Mouse (Mus musculus) midbrain, embryonic 10.5 days (tissue): ENCODE measurements around the gene Slc25a20. TPM values are rescaled to one million over a fixed set of nuclear protein-coding genes. Genes with fewer than 3 reads are reported as not detected.
A peak's percentile ranks its signal among the peaks of the same experiment; 100 is the strongest.

Experiments
- DNase-seq: peaks from one replicate; pipeline ENCODE4 v3.0.0-alpha.2; 2017; ENCODE audit warnings: low spot score
- H3K27ac ChIP-seq: fragments of 300-500 bp; sonication (generic); replicated peaks from 2 replicates; pipeline ENCODE4 v1.5.1; 2016; ENCODE audit warnings: mild to moderate bottlenecking
- H3K27me3 ChIP-seq: fragments of 300-500 bp; sonication (generic); 2 replicates; pipeline ENCODE4 v1.6.1; 2016; ENCODE audit warnings: low read depth, mild to moderate bottlenecking; ENCODE audit not compliant: poor library complexity, severe bottlenecking
- H3K36me3 ChIP-seq: fragments of 300-500 bp; sonication (generic); 2 replicates; pipeline ENCODE4 v1.6.1; 2016; ENCODE audit warnings: mild to moderate bottlenecking, moderate library complexity
- H3K4me1 ChIP-seq: fragments of 300-500 bp; sonication (generic); 2 replicates; pipeline ENCODE4 v1.6.1; 2016
- H3K4me3 ChIP-seq: fragments of 300-500 bp; sonication (generic); 2 replicates; pipeline ENCODE4 v1.5.1; 2016; ENCODE audit warnings: mild to moderate bottlenecking, moderate library complexity
- H3K9me3 ChIP-seq: fragments of 300-500 bp; sonication (generic); replicated peaks from 2 replicates; pipeline ENCODE4 v1.6.1; 2016; ENCODE audit warnings: mild to moderate bottlenecking
- WGBS: fragments of 180-500 bp; shearing (Covaris S2); methylation state at CpG from one replicate; pipeline ENCODE4 v1.1.7; 2016; 5-methylcytosine and 5-hydroxymethylcytosine counted together
- polyA plus RNA-seq: library from polyadenylated mRNA; unstranded; fragments of >200 nt; fragmentation: Nextera tagmentation; extraction: Ambion mirVana; gene quantifications from 2 replicates; pipeline ENCODE4 v1.2.1, GENCODE M21; 2016

The Slc25a20 gene
- polyA plus RNA-seq: 34.5 and 36.2 TPM in 2 replicates

DNA sequence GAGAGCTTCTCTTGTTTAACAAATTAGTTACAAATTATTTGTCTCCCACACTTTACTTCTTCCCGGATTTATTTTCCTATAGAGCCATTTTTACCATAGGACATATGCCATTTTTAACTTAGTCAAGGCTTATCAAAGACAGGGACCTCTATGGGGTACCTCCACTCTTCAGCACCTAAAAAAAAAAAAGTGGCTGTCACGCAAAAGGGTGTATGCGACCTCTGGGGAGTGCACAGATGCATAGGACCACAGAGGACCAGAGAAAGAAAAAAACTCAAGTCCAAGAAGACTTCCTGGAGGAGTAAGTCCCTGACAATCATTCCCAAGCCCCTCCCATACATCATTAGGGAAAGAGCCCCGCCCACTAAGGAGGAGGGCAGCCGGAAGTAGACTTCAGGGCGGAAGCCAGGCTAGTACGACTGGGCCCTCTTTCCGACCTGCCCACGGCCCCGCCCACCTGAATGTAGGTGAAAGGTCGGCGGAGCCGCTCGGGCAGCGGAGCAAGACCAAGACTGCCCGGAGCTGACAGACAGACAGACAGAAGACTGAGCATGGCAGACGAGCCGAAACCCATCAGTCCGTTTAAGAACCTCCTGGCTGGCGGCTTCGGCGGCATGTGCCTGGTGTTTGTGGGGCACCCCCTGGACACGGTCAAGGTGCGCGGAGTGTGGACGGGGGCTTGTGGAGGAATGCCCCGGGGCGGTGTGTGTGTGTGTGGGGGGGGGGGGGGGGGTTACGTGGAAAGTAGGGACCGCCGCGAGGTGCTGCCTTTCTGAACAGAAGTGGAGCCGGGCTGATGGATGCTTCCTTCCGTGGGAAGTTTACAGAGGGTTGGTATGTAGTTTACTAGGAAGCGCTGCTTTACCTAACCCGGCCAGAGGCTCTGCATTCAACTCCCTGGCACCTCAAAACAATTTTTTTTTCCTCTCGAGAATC, at the start of gene Slc25a20:
TSS of gene Slc25a20 (plus strand) at position 412 of the 936 bp plus-strand sequence.
- no peaks in the 10 kb centered on the region for H3K9me3 ChIP-seq
- H3K36me3 ChIP-seq: no peaks in the 10 kb centered on the region
- peak within 1 kb of the TSS; percentile 71 for H3K4me3 ChIP-seq
- H3K27ac ChIP-seq: peak within 1 kb of the TSS; percentile 79
- DNase-seq: peak; percentile 80
- H3K27me3 ChIP-seq: no peaks in the 10 kb centered on the region
- peaks cover 18% of the 10 kb centered on the region for H3K4me1 ChIP-seq
- WGBS: 3% methylated on average over 36 of the region's 37 CpGs

DNA sequence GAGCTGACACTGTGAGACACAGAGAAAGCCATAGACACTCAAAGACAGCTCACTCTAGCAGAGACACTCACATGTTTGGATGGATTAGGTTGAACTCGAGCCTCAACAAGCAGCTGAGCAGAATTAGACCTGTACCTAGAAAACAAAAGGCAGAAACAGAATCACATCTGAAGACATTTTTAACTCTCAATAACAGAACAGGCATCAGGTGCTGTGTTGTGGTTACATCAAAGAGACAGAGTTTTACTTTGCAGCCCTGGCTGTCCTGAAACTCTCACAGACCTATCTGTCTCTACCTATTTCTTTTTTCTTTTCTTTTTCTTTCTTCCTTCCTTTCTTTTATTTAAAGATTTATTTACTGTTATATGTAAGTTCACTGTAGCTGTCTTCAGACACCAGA, 44.6 kb upstream of the Slc25a20 start:
- no peak for DNase-seq
- WGBS: 91% methylated on average over 1 of the region's 1 CpGs
- Histone ChIP-seq H3K9me3 (no peaks in the 10 kb centered on the region), H3K4me1 (no peaks in the 10 kb centered on the region), H3K27me3 (no peaks in the 10 kb centered on the region), H3K4me3 (no peak overlapping the region), H3K36me3 (peaks cover 90% of the 10 kb centered on the region), H3K27ac (no peak overlapping the region)

DNA sequence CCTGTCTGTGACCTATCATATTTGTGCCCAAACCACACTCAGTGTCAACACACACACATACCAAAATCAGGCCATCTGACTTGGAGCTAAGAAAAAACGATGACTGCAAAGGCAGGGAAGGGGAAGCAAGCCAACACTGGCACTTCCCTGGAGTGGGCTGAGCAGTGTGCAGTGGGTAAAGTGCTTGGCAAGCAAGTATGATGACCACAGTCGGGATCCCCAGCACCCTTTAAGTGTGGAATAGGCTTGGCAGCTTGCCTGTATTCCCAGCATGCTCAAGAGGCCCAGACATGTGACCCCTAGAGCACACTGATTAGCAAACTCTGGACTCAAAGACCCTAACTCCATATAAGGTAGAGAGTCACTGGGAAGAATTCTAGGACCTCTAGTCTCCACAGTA, 35.4 kb upstream of the Slc25a20 start:
- Histone ChIP-seq H3K4me1 (no peaks in the 10 kb centered on the region), H3K4me3 (no peak overlapping the region), H3K27me3 (no peaks in the 10 kb centered on the region), H3K36me3 (peaks cover 41% of the 10 kb centered on the region), H3K27ac (no peak overlapping the region), H3K9me3 (no peaks in the 10 kb centered on the region)
- WGBS: 85% methylated on average over 2 of the region's 2 CpGs
- no peak for DNase-seq

DNA sequence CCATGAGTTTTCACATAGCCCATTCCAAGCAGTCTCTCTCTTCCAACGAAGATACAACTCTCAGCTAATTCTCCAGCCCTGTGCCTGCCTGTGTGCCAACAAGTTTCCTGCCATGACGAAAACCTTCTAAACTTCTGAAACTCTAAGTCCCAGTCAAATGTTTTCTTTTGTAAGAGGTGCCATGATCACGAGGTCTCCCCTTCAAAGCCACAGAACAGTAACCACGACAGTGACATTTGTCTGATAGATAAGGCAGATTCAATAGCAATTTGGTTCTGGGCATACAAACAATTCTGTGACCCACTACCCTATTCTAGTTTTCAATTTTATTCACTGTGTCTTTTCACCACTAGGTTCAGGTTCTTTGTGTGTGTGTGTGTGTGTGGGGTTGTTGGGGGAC, 33.7 kb upstream of the Slc25a20 start:
- Histone ChIP-seq H3K27ac (no peak overlapping the region), H3K36me3 (peaks cover 48% of the 10 kb centered on the region), H3K4me3 (no peak overlapping the region), H3K9me3 (no peaks in the 10 kb centered on the region), H3K4me1 (no peaks in the 10 kb centered on the region), H3K27me3 (no peaks in the 10 kb centered on the region)
- 85% methylated on average over 4 of the region's 4 CpGs for whole genome bisulfite sequencing
- no peak for DNase-seq

DNA sequence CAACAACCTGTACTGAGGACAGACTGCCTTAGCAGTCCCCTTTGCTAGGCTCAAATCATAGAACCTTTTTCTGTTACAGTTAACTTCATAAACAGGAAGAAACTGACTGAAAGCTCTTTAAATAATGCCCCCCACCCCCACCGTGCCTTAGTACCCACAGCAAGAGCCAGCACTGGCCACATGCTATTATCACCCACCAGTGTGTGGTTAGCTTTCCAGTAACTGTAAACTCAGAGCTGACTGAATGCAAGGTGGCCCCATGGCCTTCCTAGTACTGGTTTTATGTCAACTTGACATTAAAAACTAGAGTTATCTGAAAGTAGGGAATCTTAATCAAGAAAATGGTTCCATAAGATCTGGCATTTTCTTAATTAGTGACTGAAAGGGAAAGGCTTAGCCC, 31.2 kb upstream of the Slc25a20 start:
- Histone ChIP-seq H3K36me3 (peaks cover 53% of the 10 kb centered on the region), H3K9me3 (no peaks in the 10 kb centered on the region), H3K27ac (no peak overlapping the region), H3K4me1 (no peaks in the 10 kb centered on the region), H3K4me3 (no peak overlapping the region), H3K27me3 (no peaks in the 10 kb centered on the region)
- DNase-seq: no peak
- WGBS: 94% methylated on average over 1 of the region's 1 CpGs

DNA sequence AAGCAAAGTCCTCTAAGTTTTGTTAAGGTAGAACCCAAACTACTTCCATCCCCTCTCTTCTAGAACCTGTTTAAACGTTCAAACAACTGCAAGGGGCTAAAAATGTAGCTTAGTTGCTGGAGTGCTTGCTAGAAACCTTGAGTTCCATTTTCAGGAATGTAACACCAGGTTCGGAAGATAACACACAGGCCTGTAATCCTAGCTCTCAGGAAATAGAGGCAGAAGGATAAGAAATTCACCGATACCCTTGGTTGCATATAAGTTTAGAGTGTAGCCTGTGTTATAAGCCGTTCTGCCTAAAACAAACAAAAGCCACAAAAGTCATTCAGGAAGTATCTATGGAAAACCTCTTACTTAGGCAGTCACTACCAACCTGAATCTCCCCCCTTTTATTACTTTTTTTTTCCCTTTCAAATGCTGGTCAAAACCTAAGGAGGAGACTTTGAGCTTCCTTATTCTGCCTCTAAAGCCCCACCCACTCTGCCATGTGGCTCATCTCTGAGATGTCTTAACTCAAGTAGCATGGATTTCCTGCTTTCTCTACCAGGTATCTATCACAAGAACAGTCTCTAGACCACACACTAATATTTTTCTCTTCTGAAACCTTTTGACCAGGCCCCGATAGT, 30.1 kb upstream of the Slc25a20 start:
- WGBS: 89% methylated on average over 5 of the region's 5 CpGs
- Histone ChIP-seq H3K27ac (no peak overlapping the region), H3K9me3 (no peaks in the 10 kb centered on the region), H3K4me1 (no peaks in the 10 kb centered on the region), H3K27me3 (no peaks in the 10 kb centered on the region), H3K36me3 (peaks cover 54% of the 10 kb centered on the region), H3K4me3 (no peak overlapping the region)
- no peak for DNase-seq

DNA sequence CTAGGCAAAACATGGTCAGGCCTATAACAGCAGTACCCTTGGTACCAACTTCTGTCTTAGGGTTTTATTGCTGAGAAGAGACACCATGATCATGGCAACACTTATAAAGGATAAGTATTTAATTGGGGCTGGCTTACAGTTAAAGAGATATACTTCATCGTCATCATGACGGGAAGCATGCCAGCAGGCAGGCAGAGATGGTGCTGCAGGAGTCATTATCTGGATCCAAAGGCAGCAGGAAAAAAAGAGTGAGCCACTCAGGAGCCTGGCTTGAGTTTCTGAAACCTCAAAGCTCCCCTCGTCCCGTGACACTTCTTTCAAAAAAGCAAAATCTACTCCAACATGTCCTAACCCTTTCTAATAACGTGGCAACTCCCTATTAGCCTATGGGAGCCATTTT, 29.5 kb upstream of the Slc25a20 start:
- DNase-seq: no peak
- Histone ChIP-seq H3K27me3 (no peaks in the 10 kb centered on the region), H3K27ac (no peak overlapping the region), H3K4me1 (no peaks in the 10 kb centered on the region), H3K9me3 (no peaks in the 10 kb centered on the region), H3K4me3 (no peak overlapping the region), H3K36me3 (peaks cover 56% of the 10 kb centered on the region)
- WGBS: 96% methylated on average over 5 of the region's 5 CpGs

DNA sequence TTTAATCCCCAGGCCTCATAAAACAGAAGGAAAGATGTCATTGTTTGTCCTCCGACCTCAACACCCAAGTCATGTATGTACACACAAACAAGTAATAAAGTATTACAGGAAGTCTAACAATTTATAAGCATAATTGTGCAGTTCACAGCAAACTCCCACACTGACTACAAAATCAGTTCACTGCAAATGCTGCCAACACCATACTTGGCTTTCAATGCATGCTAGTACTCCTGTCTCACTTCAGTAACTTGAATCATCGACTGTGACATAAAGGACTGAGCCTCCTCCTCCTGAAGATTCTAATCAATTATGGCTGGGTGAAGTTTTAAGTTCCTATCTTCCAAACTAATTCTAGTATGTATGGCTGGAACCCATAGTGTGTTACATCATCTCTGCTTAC, 28.0 kb upstream of the Slc25a20 start:
- peaks cover 56% of the 10 kb centered on the region for H3K36me3 ChIP-seq
- no peak overlapping the region for H3K4me3 ChIP-seq
- DNase-seq: no peak
- H3K27ac ChIP-seq: no peak overlapping the region
- H3K27me3 ChIP-seq: no peaks in the 10 kb centered on the region
- WGBS: 90% methylated on average over 2 of the region's 2 CpGs
- H3K4me1 ChIP-seq: no peaks in the 10 kb centered on the region
- H3K9me3 ChIP-seq: no peaks in the 10 kb centered on the region

DNA sequence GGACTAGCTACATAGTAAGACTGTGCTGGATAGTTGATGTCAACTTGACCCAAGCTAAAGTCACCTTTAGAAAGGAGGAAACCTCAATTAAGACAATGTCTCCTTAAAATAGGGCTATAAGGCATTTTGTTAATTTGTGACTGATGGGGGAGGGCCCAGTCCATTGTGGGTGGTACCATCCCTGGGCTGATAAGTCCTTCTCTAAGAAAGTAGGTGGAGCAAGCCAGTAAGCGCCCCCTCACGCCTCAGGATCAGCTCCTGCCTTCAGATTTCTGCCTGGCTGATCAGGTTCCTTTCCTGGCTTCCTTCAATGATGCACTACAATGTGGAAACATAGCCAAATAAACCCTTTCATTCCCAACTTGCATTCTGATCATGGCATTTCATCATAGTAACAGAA, 26.5 kb upstream of the Slc25a20 start:
- H3K27me3 ChIP-seq: no peaks in the 10 kb centered on the region
- whole genome bisulfite sequencing: 73% methylated on average over 2 of the region's 2 CpGs
- H3K36me3 ChIP-seq: peaks cover 65% of the 10 kb centered on the region
- DNase-seq: no peak
- no peaks in the 10 kb centered on the region for H3K4me1 ChIP-seq
- H3K27ac ChIP-seq: no peak overlapping the region
- H3K4me3 ChIP-seq: no peak overlapping the region
- no peaks in the 10 kb centered on the region for H3K9me3 ChIP-seq

DNA sequence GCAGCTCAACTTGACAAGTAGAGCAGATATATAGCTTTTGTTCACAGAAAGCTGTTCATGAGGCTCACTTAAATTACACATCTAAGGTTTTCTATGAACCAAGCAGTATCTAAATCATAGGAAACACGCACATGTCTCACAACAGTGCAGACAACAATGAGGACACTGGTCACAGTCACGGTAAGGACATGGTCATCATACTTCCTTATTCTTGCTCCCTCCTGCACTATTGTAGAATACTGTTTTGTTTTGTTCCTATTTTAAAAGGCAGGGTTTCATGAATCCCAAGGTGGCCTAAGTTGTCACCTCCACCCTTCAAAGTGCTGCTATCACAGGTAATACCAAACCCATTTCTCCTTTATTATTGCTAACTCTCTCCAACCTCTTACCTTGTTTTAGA, 22.1 kb upstream of the Slc25a20 start:
- 96% methylated on average over 2 of the region's 2 CpGs for WGBS
- no peaks in the 10 kb centered on the region for H3K4me1 ChIP-seq
- peaks cover 80% of the 10 kb centered on the region for H3K36me3 ChIP-seq
- no peak overlapping the region for H3K27ac ChIP-seq
- DNase-seq: no peak
- H3K4me3 ChIP-seq: no peak overlapping the region
- H3K9me3 ChIP-seq: no peaks in the 10 kb centered on the region
- H3K27me3 ChIP-seq: no peaks in the 10 kb centered on the region

DNA sequence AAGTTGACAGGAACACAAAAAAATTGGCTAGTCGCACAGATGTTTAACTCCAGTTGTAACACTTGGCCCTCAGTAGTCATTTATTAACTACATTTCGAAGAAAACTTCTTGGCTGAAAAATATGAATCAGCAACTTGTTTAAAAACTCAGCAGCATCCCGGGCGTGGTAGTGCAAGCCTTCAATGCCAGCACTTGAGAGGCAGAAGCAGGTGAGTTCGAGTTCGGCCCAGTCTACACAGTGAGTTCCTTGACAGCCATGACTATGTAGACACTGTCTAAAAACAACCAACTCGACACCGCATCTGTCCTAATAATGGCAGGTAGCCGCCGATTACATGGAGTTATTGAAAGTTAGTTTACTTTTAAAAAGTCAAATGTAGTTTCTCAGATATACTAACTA, 13.7 kb upstream of the Slc25a20 start:
- peak overlapping the region; percentile 100 for H3K4me3 ChIP-seq
- DNase-seq: no peak
- WGBS: 49% methylated on average over 10 of the region's 10 CpGs
- peaks cover 19% of the 10 kb centered on the region for H3K36me3 ChIP-seq
- no peak overlapping the region for H3K27ac ChIP-seq
- H3K27me3 ChIP-seq: no peaks in the 10 kb centered on the region
- no peaks in the 10 kb centered on the region for H3K9me3 ChIP-seq
- H3K4me1 ChIP-seq: peaks cover 25% of the 10 kb centered on the region

DNA sequence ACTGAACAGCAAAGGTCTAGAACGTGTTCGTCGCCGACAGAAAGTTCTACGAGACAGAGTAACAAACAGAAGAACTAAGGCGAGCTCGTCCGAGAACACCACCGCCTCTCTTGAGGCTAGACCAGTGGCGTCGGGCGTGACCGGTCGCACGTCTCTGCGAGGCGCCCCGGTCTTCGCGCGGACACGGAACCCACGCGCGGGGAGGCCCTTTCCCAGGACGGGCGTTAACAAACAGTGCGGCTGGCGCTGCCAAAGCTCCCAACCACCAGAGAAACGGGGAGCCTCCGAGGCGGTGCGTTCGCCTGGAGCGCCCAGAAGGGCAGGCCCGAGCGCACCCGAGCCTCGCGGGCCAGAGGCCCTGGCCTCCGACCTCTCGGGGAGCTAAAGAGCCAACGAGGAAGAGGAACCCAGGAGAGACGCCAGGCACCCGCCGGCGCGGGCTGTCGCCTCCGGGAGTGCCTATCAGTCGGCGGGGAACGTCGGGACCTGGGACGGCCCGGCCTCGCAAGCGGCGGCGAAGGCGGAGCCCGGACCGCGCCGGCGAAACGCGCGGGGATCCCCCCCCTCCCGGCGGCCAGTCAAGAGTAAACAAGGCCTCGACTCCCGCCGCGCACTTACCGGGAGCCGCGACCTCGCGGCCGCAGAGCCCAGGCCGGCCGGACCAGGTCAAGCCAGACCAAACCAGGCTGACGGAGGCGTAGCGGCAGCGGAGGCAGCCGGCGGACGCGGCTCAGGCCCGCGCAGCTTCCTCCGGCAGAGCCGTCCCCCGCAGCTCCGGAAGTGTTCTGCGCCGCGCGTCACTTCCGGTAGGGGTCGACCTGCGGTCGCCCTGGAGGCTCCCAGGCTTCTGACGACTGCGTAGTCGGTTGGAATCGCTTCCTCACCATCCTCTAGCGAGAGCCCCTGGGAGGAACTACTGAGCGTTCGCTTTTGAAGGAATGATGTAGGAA, 13.0 kb upstream of the Slc25a20 start, which contains the start of gene Arih2:
TSS of gene Arih2 (minus strand) at position 776 of the 950 bp plus-strand sequence.
- Histone ChIP-seq H3K27me3 (no peaks in the 10 kb centered on the region), H3K36me3 (peaks cover 13% of the 10 kb centered on the region), H3K9me3 (no peaks in the 10 kb centered on the region), H3K27ac (peak within 1 kb of the TSS; percentile 94), H3K4me1 (peaks cover 25% of the 10 kb centered on the region), H3K4me3 (peak within 1 kb of the TSS; percentile 100)
- WGBS: under 1% methylated on average over 111 of the region's 112 CpGs
- DNase-seq: peak; percentile 92
